Mouse (Mus musculus): ENCODE data around the gene Lactb. TPM values are rescaled to one million over a fixed set of nuclear protein-coding genes. Genes with fewer than 3 reads are reported as not detected.

The Lactb gene
- polyA plus RNA-seq, 1 experiment from 2014 or later = 12.7 TPM

DNA sequence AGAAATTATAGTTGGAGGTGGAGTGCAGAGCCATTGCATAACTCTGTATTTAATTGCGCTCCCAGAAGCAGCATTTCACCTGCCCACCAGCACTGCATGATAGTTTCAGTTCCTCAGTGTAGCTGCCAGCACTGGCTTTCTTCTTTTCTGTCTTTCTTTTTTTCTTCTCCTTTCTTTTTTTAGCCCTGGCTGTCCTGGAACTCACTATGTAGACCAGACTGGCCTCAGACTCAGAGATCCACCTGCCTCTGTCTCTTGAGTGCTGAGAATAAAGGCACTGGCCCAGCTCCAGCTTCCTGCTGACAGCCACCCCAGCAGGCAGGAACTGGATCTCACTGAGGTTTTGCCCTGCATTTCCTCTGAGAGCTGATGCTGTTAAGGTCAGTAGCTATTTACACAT is 2.7 kb upstream of the Lactb start:
- Histone ChIP-seq H3K27ac (replicated peaks) (no peak overlapping the region), H3K9me3 (replicated peaks) (no peaks in the 10 kb centered on the region), H3K9ac (replicated peaks) (no peak overlapping the region), H3K27me3 (replicated peaks) (no peaks in the 10 kb centered on the region), H3K4me2 (no peak overlapping the region), H3K36me3 (no peaks in the 10 kb centered on the region), H3K4me3 (replicated peaks) (no peak overlapping the region), H3K4me1 (peaks cover 14% of the 10 kb centered on the region)
- ATAC-seq (ENCODE audit: low FRiP score) = no peak
- 88% methylated on average over 1 of the region's 1 CpGs for WGBS

DNA sequence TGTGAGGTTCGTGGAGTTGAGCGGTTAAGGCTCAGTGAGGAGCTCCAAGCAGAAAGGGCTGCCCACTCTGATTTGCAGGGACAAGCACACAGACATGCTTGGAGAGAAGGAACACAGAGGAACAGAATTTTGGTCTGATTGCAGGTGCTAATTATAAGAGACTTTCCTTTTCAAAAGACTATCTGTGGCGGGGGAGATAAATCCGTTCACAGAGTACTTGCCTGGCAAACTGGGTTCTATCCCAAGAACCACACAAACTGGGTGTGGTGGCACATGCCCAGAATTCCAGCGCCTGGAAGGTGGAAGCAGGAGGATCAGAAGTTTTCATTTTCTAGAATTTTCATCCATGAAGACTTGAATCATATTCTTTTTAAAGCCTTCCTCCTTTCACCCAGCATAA is 1.8 kb upstream of the Lactb start:
- peaks cover 14% of the 10 kb centered on the region for H3K4me1 ChIP-seq
- no peaks in the 10 kb centered on the region for H3K9me3 ChIP-seq (replicated peaks)

DNA sequence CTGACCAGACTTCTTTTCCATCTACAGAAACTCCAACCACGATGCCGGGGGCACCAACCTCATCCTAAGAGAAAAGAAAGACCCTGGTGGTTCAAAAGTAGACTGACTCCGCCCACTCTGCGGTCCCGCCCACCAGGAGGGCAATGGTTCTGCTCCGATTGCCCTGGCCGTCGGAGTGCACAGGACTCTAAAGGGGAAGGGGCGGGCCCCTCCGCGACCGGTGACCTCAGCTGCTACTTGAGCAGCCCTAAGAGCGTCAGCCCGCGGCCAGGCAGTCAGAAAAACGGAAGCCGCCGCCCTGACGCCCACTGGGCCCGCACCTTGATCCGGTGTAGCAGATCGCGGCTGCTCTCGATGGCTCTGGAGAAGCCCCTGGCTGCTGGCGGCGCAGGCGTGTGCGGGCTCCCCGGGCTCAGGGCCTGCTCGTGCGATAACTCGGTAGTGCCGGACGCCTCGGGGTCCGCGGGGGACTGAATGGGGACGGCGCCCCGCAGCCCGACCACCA is 511 bp downstream of the Lactb start:
- no peaks in the 10 kb centered on the region for H3K9me3 ChIP-seq (replicated peaks)
- peak overlapping the region; percentile 92 for H3K27ac ChIP-seq (replicated peaks)
- no peaks in the 10 kb centered on the region for H3K27me3 ChIP-seq (replicated peaks)
- H3K4me2 ChIP-seq = peak overlapping the region; percentile 67
- WGBS = under 1% methylated on average over 39 of the region's 41 CpGs
- peaks cover 14% of the 10 kb centered on the region for H3K4me1 ChIP-seq
- ATAC-seq (ENCODE audit: low FRiP score) = peak; percentile 82
- peak overlapping the region; percentile 95 for H3K4me3 ChIP-seq (replicated peaks)
- H3K9ac ChIP-seq (replicated peaks) = peak overlapping the region; percentile 91
- peaks cover 16% of the 10 kb centered on the region for H3K36me3 ChIP-seq

More for the DNA sequence above, 1.8 kb upstream of the Lactb start:
- ATAC-seq (ENCODE audit: low FRiP score) = no peak
- H3K36me3 ChIP-seq = no peaks in the 10 kb centered on the region
- H3K4me3 ChIP-seq (replicated peaks) = no peak overlapping the region
- H3K9ac ChIP-seq (replicated peaks) = no peak overlapping the region
- H3K27ac ChIP-seq (replicated peaks) = no peak overlapping the region
- no peaks in the 10 kb centered on the region for H3K27me3 ChIP-seq (replicated peaks)
- H3K4me2 ChIP-seq = no peak overlapping the region
- 81% methylated on average over 5 of the region's 5 CpGs for WGBS

DNA sequence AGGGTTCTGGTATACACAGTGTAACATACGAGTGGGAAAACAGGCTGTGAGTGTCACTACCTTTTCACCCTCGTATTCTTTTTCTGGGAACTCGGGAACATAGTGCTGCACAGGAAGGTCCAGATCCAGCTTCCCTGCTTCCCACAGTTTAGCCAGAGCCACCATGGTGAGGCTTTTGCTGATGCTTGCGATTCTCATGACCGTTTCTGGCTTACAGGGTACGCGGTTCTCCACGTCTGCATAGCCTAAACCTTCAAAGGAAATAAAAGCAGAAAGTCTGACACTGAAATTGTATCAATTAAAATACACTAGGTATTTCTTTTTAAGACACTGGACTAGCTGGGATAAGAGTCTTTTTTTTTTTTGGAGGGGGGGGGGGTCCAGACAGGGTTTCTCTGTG is 4.2 kb downstream of the Lactb start:
- Histone ChIP-seq H3K27ac (replicated peaks) (no peak overlapping the region), H3K4me3 (replicated peaks) (no peak overlapping the region), H3K9ac (replicated peaks) (no peak overlapping the region), H3K9me3 (replicated peaks) (no peaks in the 10 kb centered on the region), H3K4me1 (peaks cover 14% of the 10 kb centered on the region), H3K27me3 (replicated peaks) (no peaks in the 10 kb centered on the region), H3K36me3 (peaks cover 37% of the 10 kb centered on the region), H3K4me2 (no peak overlapping the region)
- no peak for ATAC-seq (ENCODE audit: low FRiP score)
- WGBS = 93% methylated on average over 8 of the region's 8 CpGs

DNA sequence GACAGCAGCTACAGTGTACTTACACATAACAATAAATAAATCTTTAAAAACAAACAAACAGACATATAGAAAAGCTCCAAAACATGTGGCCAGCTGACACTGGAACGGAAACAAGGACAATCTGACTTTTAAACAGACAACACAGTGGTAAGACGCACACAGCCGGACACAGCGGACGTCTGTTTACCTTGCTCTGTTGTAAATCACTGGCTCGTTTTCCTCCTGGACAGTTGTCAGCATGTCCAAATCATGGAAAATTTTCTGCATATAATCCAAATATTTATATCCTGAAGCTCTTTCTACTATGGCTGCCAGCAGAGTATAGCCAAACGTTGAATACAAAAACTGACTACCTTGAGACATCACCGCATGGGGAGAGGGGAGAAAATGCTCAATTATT is 7.8 kb downstream of the Lactb start:
- H3K4me3 ChIP-seq (replicated peaks) = no peak overlapping the region
- H3K4me2 ChIP-seq = no peak overlapping the region
- H3K9ac ChIP-seq (replicated peaks) = no peak overlapping the region
- H3K36me3 ChIP-seq = peaks cover 40% of the 10 kb centered on the region
- ATAC-seq (ENCODE audit: low FRiP score) = no peak
- 80% methylated on average over 8 of the region's 8 CpGs for WGBS
- no peaks in the 10 kb centered on the region for H3K27me3 ChIP-seq (replicated peaks)
- H3K27ac ChIP-seq (replicated peaks) = no peak overlapping the region
- no peaks in the 10 kb centered on the region for H3K9me3 ChIP-seq (replicated peaks)
- H3K4me1 ChIP-seq = no peaks in the 10 kb centered on the region

DNA sequence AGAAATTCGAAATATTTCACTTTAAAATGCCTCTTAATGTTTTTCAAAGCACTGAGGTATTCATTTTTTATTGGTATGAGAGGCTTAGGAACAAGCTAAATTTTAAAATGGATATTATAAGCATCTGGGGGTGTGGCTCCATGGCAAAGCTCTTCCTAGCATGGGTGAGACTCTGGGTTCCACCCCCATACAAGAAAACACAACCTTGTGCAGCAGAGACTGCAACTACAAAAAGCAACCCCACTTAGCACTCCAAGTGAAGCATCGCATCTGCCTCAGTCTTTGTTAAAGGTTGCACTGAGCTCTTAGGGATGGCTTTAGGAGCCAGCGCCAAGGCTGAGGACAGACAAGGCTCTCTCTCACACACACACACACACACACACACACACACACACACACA is 13.8 kb downstream of the Lactb start:
- Histone ChIP-seq H3K4me2 (no peak overlapping the region), H3K9me3 (replicated peaks) (no peaks in the 10 kb centered on the region), H3K4me1 (no peaks in the 10 kb centered on the region), H3K27me3 (replicated peaks) (no peaks in the 10 kb centered on the region), H3K27ac (replicated peaks) (no peak overlapping the region), H3K4me3 (replicated peaks) (no peak overlapping the region), H3K9ac (replicated peaks) (no peak overlapping the region), H3K36me3 (0 out of 2 replicates have a peak, but pooled peaks cover 3% of the 10 kb centered on the region)
- no peak for ATAC-seq (ENCODE audit: low FRiP score)
- WGBS = 76% methylated on average over 3 of the region's 3 CpGs

DNA sequence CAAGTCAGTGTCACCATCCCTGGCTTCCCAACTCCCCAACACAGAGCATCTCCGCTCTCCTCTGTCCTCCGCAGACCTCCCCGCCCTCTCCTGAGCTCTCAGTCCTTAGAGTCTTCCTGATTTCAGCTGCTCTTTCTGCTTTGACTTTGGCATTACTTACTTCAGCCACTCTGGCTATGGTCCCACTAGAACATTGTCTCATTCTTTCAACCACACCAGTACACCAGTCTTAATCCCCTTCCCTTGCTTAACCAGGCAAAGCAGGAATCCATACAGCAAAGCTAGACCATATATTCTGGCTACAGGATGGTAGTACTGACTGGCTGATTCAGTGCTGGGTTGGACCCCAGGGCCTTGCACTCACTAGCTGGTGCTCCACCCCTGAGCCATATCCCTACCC is 17.8 kb downstream of the Lactb start:
- Histone ChIP-seq H3K9ac (replicated peaks) (no peak overlapping the region), H3K27me3 (replicated peaks) (no peaks in the 10 kb centered on the region), H3K4me3 (replicated peaks) (no peak overlapping the region), H3K4me1 (no peaks in the 10 kb centered on the region), H3K36me3 (peaks cover 13% of the 10 kb centered on the region; the same call in 1 of the 2 replicates), H3K9me3 (replicated peaks) (no peaks in the 10 kb centered on the region), H3K4me2 (no peak overlapping the region), H3K27ac (replicated peaks) (no peak overlapping the region)
- no peak for ATAC-seq (ENCODE audit: low FRiP score)
- 89% methylated on average over 3 of the region's 3 CpGs for WGBS

DNA sequence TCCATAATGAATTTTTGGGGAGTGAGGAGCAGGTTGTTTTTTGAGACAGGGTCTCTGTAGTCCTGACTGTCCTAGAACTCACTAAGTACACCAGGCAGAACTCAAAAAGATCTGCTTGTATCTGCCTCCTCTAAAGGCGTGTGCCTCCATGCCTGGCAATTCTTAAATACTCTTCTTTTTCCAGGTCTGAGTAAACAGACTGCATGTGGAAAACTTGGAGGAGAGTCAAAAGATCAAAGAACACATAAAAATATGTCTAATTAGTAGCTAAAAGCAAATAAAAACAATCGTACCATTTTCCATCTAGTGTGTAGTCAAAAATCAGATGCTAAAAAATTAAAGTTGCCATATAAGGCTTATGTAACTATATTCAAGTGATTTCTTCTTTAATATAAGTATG is 22.4 kb downstream of the Lactb start:
- no peak overlapping the region for H3K4me3 ChIP-seq (replicated peaks)
- no peaks in the 10 kb centered on the region for H3K9me3 ChIP-seq (replicated peaks)
- WGBS = 91% methylated on average over 2 of the region's 2 CpGs
- H3K9ac ChIP-seq (replicated peaks) = no peak overlapping the region
- no peaks in the 10 kb centered on the region for H3K27me3 ChIP-seq (replicated peaks)
- H3K4me1 ChIP-seq = no peaks in the 10 kb centered on the region
- peaks cover 22% of the 10 kb centered on the region; the same call in 1 of the 2 replicates for H3K36me3 ChIP-seq
- no peak overlapping the region for H3K4me2 ChIP-seq
- ATAC-seq (ENCODE audit: low FRiP score) = no peak
- H3K27ac ChIP-seq (replicated peaks) = no peak overlapping the region

DNA sequence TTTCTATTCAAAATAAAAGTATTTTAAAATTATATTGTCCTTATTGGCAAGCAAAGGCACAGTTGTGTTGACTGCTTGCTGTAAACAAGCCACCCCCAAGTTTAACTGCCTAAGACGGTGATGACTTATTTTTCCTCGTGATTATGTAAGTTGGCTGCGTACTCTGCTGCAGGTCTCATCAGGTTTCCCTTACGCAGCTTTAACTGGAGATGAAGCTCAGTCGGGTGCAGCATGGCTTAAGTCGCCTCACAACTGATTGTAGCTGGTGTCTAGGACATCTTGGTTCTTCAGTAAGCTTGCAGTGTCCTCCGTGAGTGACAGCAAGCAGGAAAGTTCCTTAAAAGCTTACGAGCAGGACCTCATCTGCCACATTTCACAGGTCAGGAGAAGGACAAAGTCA is 23.0 kb downstream of the Lactb start:
- Histone ChIP-seq H3K4me1 (no peaks in the 10 kb centered on the region), H3K27ac (replicated peaks) (no peak overlapping the region), H3K4me3 (replicated peaks) (no peak overlapping the region), H3K36me3 (peaks cover 22% of the 10 kb centered on the region; the same call in 1 of the 2 replicates), H3K4me2 (no peak overlapping the region), H3K9me3 (replicated peaks) (no peaks in the 10 kb centered on the region), H3K27me3 (replicated peaks) (no peaks in the 10 kb centered on the region), H3K9ac (replicated peaks) (no peak overlapping the region)
- ATAC-seq (ENCODE audit: low FRiP score) = no peak
- WGBS = 89% methylated on average over 8 of the region's 8 CpGs

DNA sequence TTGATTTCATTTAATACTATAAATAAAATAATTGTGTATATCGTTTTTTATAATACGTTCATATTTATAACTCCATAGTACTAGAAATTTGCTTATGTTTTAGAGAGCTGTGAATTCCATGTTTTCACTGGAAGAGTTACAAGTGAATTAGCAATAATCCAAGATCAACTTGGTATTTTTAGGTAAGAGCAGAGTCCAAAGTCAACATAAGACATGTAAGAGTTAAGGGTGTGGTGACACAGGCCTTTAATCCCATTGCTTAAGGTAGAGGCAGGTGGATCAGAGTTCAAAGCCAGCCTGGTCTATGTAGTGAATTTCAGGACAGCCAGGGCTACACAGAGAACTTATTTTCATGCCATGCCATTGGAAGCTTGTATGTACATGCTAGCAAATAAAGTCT is 26.7 kb downstream of the Lactb start:
- no peak for ATAC-seq (ENCODE audit: low FRiP score)
- H3K9ac ChIP-seq (replicated peaks) = no peak overlapping the region
- 96% methylated on average over 2 of the region's 2 CpGs for WGBS

DNA sequence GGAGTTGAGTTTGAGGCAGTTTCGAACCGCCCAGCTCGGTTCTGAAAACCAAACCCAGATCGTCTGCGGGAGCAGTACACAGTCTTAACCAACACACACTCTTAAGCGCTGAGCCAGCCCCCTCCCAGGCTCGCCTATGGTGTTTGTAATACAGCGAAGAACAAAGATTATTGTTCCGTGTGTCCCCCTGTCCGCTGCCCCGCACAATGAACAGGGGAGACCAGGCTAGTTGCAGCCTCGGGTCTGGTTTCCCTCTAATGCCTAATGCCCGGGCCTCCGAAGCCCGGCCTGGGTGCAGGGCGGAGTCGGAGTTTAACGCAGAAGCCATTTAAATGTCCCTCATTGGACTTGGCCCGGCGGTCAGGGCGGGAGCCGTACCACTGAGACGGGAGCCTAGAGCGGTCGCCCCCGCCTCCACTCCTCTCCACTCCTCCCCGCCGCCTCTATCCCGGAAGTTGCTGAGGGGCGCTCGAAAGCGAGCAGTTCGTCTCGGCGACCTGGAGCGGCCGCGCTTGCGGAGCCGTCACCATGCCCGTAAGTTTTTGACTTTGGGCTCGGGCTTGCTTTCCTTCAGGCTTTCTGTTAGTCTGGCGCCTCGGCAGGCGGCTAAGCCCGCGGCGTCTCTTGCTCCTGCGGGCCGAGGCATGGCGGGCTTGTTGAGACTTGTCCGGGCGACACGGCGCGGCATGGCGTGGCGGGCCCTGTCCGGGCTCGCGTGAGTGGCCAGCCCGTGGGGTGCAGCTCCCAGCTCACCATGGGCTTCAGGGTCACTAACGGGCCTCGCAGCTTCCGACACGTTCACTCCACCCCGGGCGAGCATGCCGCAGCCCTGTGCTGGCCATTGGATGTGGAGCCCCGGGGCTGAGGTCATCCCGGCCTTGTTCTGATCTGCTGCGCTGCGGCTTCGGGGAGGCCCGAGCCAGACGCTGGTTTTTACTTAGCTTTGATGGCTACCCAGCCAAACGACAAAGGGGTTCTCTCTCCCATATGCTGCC is 29.3 kb downstream of the Lactb start, which contains the start of gene Rps27l:
TSS of gene Rps27l (plus strand) at position 440 of the 995 bp plus-strand sequence.
- ATAC-seq (ENCODE audit: low FRiP score) = peak; percentile 98
- no peaks in the 10 kb centered on the region for H3K9me3 ChIP-seq (replicated peaks)
- H3K4me2 ChIP-seq = peak within 1 kb of the TSS; percentile 84
- H3K9ac ChIP-seq (replicated peaks) = peak within 1 kb of the TSS; percentile 89
- H3K27ac ChIP-seq (replicated peaks) = peak within 1 kb of the TSS; percentile 96
- H3K27me3 ChIP-seq (replicated peaks) = no peaks in the 10 kb centered on the region
- H3K4me3 ChIP-seq (replicated peaks) = peak within 1 kb of the TSS; percentile 96
- under 1% methylated on average over 76 of the region's 77 CpGs for WGBS
- peaks cover 9% of the 10 kb centered on the region for H3K4me1 ChIP-seq
- H3K36me3 ChIP-seq = 0 out of 2 replicates have a peak, but pooled peaks cover 5% of the 10 kb centered on the region

More for the DNA sequence above, 26.7 kb downstream of the Lactb start:
- H3K9me3 ChIP-seq (replicated peaks) = no peaks in the 10 kb centered on the region
- H3K27me3 ChIP-seq (replicated peaks) = no peaks in the 10 kb centered on the region
- H3K4me2 ChIP-seq = no peak overlapping the region
- peaks cover 9% of the 10 kb centered on the region for H3K4me1 ChIP-seq
- H3K36me3 ChIP-seq = peaks cover 10% of the 10 kb centered on the region; the same call in 1 of the 2 replicates
- no peak overlapping the region for H3K4me3 ChIP-seq (replicated peaks)
- no peak overlapping the region for H3K27ac ChIP-seq (replicated peaks)

DNA sequence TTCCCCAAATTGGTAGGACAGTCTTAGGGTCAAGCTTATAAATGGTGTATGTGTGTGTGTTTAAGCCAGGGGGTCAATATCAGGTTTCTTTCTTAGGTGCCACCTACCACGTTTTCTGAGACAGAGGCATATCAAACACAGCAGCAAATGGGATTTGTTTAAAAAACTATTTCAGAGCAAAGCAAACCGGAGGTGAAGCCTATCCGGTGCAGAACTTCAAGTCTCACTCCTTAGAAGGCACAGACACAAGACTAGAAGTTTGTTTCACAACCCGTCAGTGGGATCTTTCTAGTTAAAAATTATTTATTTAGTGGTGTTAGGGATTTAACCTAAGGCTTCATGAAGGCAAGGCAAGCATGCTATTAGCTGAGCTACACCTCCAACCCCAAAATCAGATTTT is 30.1 kb downstream of the Lactb start:
- H3K4me3 ChIP-seq (replicated peaks) = peak overlapping the region; percentile 96
- H3K9ac ChIP-seq (replicated peaks) = peak overlapping the region; percentile 89
- 0 out of 2 replicates have a peak, but pooled peaks cover 5% of the 10 kb centered on the region for H3K36me3 ChIP-seq
- 26% methylated on average over 4 of the region's 4 CpGs for WGBS
- ATAC-seq (ENCODE audit: low FRiP score) = no peak
- H3K4me2 ChIP-seq = peak overlapping the region; percentile 84
- H3K27me3 ChIP-seq (replicated peaks) = no peaks in the 10 kb centered on the region
- no peaks in the 10 kb centered on the region for H3K9me3 ChIP-seq (replicated peaks)
- peaks cover 9% of the 10 kb centered on the region for H3K4me1 ChIP-seq
- H3K27ac ChIP-seq (replicated peaks) = peak overlapping the region; percentile 96
